Mouse (Mus musculus) ES-Bruce4 (cell line): ENCODE data around the gene Spata5.

Source experiments
- CTCF ChIP-seq: IDR thresholded peaks from one replicate; pipeline ENCODE4 v1.8.1; 2011; ENCODE audit warnings: low read depth, low read length
- EP300 ChIP-seq: IDR thresholded peaks from 2 replicates; pipeline ENCODE4 v1.6.1; 2011; ENCODE audit warnings: low read depth, low read length; ENCODE audit not compliant: insufficient read depth
- POLR2A ChIP-seq: IDR thresholded peaks from one replicate; pipeline ENCODE4 v1.8.1; 2011; ENCODE audit warnings: low read length; ENCODE audit not compliant: insufficient read depth

GRCm38 (mm10) chr3:37420072-37420471, 376 bp downstream of the Spata5 start, which contains the start of gene Nudt6:
- TF ChIP-seq CTCF (no peak), POLR2A (no peak), EP300 (no peak)
